Mouse (Mus musculus) thymus, adult 2 months (tissue): ENCODE measurements at regions not wholly inside any gene's neighbourhood (a gene's known extent, or its start where the extent isn't known, plus 50 kb on each side); places are given as distances from the start of the nearest gene placed in this dataset.

Experiments
- DNase-seq: peaks from one replicate; pipeline ENCODE4 v3.0.0; 2021
- H3K27ac ChIP-seq: fragments of 200-500 bp; 2 replicates; pipeline ENCODE4 v1.5.1; 2012; ENCODE audit warnings: low read length, control low read depth; ENCODE audit not compliant: control insufficient read depth, insufficient read depth
- H3K27me3 ChIP-seq: fragments of 200-500 bp; 2 replicates; pipeline ENCODE4 v1.6.1; 2012; ENCODE audit warnings: mild to moderate bottlenecking, low read length, moderate library complexity, mixed read lengths; ENCODE audit not compliant: control insufficient read depth, insufficient read depth
- H3K36me3 ChIP-seq: fragments of 200-500 bp; 2 replicates; pipeline ENCODE4 v1.6.1; 2012; ENCODE audit warnings: mild to moderate bottlenecking, low read length, moderate library complexity; ENCODE audit not compliant: control insufficient read depth, insufficient read depth
- H3K4me1 ChIP-seq: fragments of 200-500 bp; replicated peaks from 2 replicates; pipeline ENCODE4 v1.6.1; 2012; ENCODE audit warnings: low read length; ENCODE audit not compliant: control insufficient read depth, insufficient read depth
- H3K4me3 ChIP-seq: fragments of 200-500 bp; 2 replicates; pipeline ENCODE4 v1.5.1; 2012; ENCODE audit warnings: mild to moderate bottlenecking, low read length, control low read depth, moderate library complexity; ENCODE audit not compliant: control insufficient read depth, insufficient read depth
- CTCF ChIP-seq: fragments of 200-500 bp; IDR thresholded peaks from 2 replicates; pipeline ENCODE4 v1.5.1; 2012; ENCODE audit warnings: mild to moderate bottlenecking, control low read depth, low read length, moderate library complexity, borderline replicate concordance; ENCODE audit not compliant: control insufficient read depth, poor library complexity, insufficient read depth; ENCODE audit errors: extremely low read depth
- POLR2A ChIP-seq: fragments of 200-500 bp; IDR thresholded peaks from 2 replicates; pipeline ENCODE4 v1.6.1; 2012; ENCODE audit warnings: mild to moderate bottlenecking, low read length, control low read depth, moderate library complexity; ENCODE audit not compliant: control insufficient read depth, poor library complexity, insufficient read depth; ENCODE audit errors: extremely low read depth
- whole genome bisulfite sequencing: fragments of 180-500 bp; shearing (Covaris S2); methylation state at CpG from one replicate; pipeline ENCODE4 v1.1.7; 2018; 5-methylcytosine and 5-hydroxymethylcytosine counted together

DNA sequence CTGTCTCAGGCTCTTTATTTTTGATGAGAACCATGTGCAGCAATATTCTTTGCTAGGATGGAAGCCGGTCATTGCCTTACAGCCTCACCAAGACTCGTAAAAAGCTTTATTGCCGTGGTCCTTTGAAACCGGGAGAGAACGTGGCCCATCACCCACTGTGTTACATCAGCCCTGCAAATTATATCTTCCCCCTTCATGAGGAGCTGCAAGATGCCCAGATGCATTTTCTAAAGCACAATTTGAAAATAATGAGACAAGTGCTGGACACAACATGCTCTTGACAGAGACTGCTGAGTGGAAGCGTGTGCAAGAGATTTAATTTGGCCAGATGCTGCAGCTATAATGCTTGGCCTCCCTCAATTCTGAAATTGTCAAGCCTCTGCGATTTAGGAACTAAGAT is 389.2 kb upstream of the Dcn start:
- WGBS: 92% methylated on average over 7 of the region's 7 CpGs

DNA sequence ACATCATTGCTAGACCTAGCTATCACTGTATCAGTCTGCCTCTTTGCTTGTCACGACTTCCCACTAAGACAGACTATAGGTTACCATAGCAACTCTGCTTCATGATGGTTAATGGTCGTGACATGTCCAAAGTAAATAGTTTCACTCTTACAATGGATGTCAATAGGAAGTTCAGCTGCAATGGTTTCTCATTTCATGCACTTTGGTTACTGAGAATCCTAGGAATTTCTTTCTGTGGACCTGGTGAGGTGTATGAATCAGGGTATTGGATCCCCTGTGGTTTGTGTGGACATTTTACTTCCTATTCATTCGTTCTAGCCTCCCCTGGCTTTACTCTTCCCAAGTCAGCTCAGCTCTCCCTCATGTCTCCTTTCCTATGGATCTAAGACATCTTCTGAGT is 385.5 kb upstream of the Dcn start:
- Histone ChIP-seq H3K36me3 (no peaks in the 10 kb centered on the region), H3K4me3 (no peak overlapping the region), H3K4me1 (no peaks in the 10 kb centered on the region), H3K27me3 (no peaks in the 10 kb centered on the region), H3K27ac (no peak overlapping the region)
- no peak for TF ChIP-seq POLR2A
- TF ChIP-seq CTCF: no peak
- whole genome bisulfite sequencing: 62% methylated on average over 3 of the region's 3 CpGs
- DNase-seq: no peak

More for the DNA sequence above, 389.2 kb upstream of the Dcn start:
- Histone ChIP-seq H3K36me3 (no peaks in the 10 kb centered on the region), H3K4me1 (no peaks in the 10 kb centered on the region), H3K27me3 (no peaks in the 10 kb centered on the region), H3K4me3 (no peak overlapping the region), H3K27ac (no peak overlapping the region)
- no peak for DNase-seq
- TF ChIP-seq CTCF (no peak), POLR2A (no peak)

DNA sequence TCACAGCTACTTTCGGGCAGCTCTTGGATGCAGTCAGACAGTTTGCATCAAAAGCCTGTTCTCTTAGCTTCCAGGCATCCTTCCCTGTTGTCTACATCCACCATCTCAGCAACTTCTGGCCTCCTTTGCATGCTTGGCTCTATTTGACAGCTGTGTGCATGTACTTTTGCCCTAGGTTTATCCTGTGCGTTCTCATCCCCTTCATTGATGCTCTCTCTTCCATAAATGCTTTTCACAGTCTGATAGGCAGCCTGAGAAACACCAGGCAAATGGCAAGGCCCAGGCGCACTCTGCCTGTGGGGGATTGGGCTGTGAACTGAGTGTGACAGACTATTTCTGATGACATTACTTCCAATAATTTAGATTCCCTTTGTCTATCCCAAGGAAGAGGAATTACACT is 364.9 kb upstream of the Dcn start:
- TF ChIP-seq POLR2A: no peak
- TF ChIP-seq CTCF: no peak
- H3K27ac ChIP-seq: no peak overlapping the region
- H3K36me3 ChIP-seq: no peaks in the 10 kb centered on the region
- H3K4me1 ChIP-seq: no peaks in the 10 kb centered on the region
- no peaks in the 10 kb centered on the region for H3K27me3 ChIP-seq
- WGBS: 96% methylated on average over 3 of the region's 3 CpGs
- no peak overlapping the region for H3K4me3 ChIP-seq
- DNase-seq: no peak

DNA sequence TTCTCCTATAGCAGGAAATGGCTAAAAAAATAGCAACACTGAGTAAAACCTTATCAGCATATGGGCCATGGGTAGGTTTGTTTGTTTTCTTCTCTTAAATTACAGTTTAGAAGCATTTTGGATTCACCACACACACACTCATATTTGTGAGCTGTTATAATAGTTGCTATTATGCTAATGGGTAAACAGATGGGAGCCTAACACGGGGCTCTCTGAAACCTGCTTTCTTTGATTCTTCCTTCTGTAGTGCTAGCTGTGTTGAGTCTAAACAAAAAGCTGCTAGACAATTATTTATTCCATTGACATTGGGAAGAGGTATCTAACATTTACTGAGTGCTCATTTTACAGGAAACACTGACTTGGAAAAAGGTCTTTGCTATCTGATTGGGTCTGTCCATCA is 356.7 kb upstream of the Dcn start:
- TF ChIP-seq POLR2A: no peak
- TF ChIP-seq CTCF: no peak
- no peaks in the 10 kb centered on the region for H3K36me3 ChIP-seq
- DNase-seq: no peak
- H3K27me3 ChIP-seq: no peaks in the 10 kb centered on the region
- H3K4me3 ChIP-seq: no peak overlapping the region
- no peaks in the 10 kb centered on the region for H3K4me1 ChIP-seq
- WGBS: 79% methylated on average over 1 of the region's 1 CpGs
- H3K27ac ChIP-seq: no peak overlapping the region

DNA sequence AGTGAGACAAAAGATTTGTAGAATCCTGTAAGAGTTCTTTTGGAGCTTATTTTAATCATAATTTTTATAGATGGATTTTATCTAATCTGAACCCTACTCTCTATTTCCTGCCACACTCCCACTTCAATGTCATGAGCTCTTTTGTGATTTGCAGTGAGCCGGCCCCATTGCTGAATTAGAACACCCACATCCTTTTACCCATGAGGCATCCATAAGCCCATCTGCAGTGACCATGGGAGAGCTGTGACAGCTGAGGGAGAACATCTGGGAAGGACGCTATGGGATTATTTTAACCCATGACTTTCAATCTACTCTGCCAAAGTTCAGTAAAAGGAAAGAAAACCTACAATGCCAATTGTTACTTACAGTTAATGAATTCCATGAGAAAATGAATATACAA is 337.8 kb upstream of the Dcn start:
- Histone ChIP-seq H3K27me3 (no peaks in the 10 kb centered on the region), H3K4me3 (no peak overlapping the region), H3K36me3 (no peaks in the 10 kb centered on the region), H3K4me1 (no peaks in the 10 kb centered on the region), H3K27ac (no peak overlapping the region)
- 53% methylated on average over 2 of the region's 2 CpGs for WGBS
- TF ChIP-seq CTCF (no peak), POLR2A (no peak)
- no peak for DNase-seq

DNA sequence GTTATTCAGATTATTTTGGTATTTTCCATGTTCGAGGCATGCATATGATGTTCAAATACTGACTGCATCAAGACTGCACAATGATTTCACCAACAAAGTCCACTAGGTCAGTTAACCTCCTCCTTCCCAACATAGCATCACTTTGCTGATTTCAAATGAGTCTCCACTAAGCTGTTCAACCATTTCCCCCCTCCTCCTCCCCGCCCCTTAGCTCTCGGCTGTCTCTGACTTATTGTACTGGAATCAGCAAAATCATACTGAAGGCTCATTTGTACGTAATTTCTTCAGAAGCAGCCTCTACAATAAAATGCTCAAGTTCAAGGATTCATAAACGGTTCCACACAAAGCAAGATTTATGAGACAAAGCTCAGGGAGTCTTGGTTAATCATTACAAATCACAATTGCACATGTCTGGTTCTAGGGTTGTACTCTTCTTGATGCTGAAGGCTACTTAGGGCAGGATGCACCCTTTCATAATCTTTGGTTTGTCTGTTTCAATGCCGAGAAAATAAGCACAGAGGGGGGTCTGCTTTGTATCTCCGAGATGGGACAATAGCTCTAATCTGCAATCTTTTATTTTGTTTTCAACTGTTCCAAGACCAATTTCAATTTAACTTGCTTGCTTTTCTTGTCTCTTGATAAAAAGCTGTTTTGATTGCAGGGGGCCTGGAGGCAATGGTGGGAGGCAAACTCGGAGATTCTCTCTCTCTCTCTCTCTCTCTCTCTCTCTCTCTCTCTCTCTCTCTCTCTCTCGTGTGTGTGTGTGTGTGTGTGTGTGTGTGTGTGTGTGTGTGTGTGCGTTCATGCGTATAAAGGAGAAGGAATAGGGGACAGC is 320.6 kb upstream of the Dcn start:
- WGBS: 81% methylated on average over 11 of the region's 11 CpGs
- DNase-seq: no peak
- Histone ChIP-seq H3K4me3 (no peak overlapping the region), H3K36me3 (no peaks in the 10 kb centered on the region), H3K27ac (no peak overlapping the region), H3K27me3 (no peaks in the 10 kb centered on the region), H3K4me1 (no peaks in the 10 kb centered on the region)
- TF ChIP-seq POLR2A (no peak), CTCF (no peak)

DNA sequence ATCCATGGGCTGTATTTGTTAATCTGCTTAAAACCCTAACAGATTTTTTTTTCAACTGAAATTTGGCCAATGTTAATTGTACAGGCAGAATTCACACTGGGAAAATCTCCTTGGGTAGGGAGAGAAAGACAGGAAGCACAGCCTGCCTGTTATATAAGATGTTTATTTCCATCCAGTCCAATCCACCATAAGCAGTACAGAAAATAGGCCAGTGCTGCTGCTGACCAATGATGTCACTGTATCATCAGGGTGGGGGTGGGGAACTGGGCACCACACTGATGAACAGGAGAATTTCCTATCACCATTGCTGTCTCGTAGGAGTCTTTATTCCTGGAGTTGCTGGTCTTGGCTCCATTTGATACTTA is 320.0 kb upstream of the Dcn start:
- 89% methylated on average over 1 of the region's 1 CpGs for WGBS
- Histone ChIP-seq H3K4me3 (no peak overlapping the region), H3K36me3 (no peaks in the 10 kb centered on the region)

More for the DNA sequence above, 320.0 kb upstream of the Dcn start:
- H3K4me1 ChIP-seq: no peaks in the 10 kb centered on the region
- TF ChIP-seq POLR2A (no peak), CTCF (no peak)
- H3K27me3 ChIP-seq: no peaks in the 10 kb centered on the region
- DNase-seq: no peak
- no peak overlapping the region for H3K27ac ChIP-seq
